Mouse (Mus musculus) C2C12 (cell line): Measurements from ENCODE around the gene Cntn4. TPM values are rescaled to one million over a fixed set of nuclear protein-coding genes. Genes with fewer than 3 reads are reported as not detected.

Source experiments
- H3K27me3 ChIP-seq: one replicate; pipeline ENCODE4 v1.6.1; 2011; ENCODE audit not compliant: control insufficient read depth, insufficient read depth, insufficient read length
- H3K36me3 ChIP-seq: one replicate; pipeline ENCODE4 v1.6.1; 2011; ENCODE audit not compliant: control insufficient read depth, insufficient read depth
- H3K4me3 ChIP-seq: one replicate; pipeline ENCODE4 v1.5.1; 2011; ENCODE audit warnings: mild to moderate bottlenecking, control low read depth; ENCODE audit not compliant: poor library complexity, insufficient read depth, severe bottlenecking
- H3K79me2 ChIP-seq: one replicate; pipeline ENCODE4 v1.6.1; 2011; ENCODE audit not compliant: control insufficient read depth, insufficient read depth
- H3K79me3 ChIP-seq: one replicate; pipeline ENCODE4 v1.6.1; 2011; ENCODE audit warnings: low read depth, control low read depth
- H3ac ChIP-seq: one replicate; pipeline ENCODE3; 2011; ENCODE audit warnings: low read depth; ENCODE audit not compliant: control insufficient read depth, insufficient read length
- CEBPB ChIP-seq: IDR thresholded peaks from one replicate; pipeline ENCODE4 v1.6.1; 2011; ENCODE audit warnings: low read depth, mild to moderate bottlenecking, control low read depth, moderate library complexity
- CTCF ChIP-seq: IDR thresholded peaks from one replicate; pipeline ENCODE4 v1.5.1; 2011; ENCODE audit not compliant: control insufficient read depth, insufficient read depth, insufficient read length
- FOSL1 ChIP-seq: IDR thresholded peaks from one replicate; pipeline ENCODE4 v1.8.0; 2011; ENCODE audit warnings: mild to moderate bottlenecking, low read length; ENCODE audit not compliant: poor library complexity, insufficient read depth, severe bottlenecking
- MAX ChIP-seq: IDR thresholded peaks from one replicate; pipeline ENCODE4 v1.6.1; 2011; ENCODE audit warnings: mild to moderate bottlenecking, control low read depth
- MYOD1 ChIP-seq: IDR thresholded peaks from one replicate; pipeline ENCODE4 v1.6.1; 2011; ENCODE audit warnings: low read depth; ENCODE audit not compliant: control insufficient read depth, insufficient read length
- MYOG ChIP-seq: IDR thresholded peaks from one replicate; pipeline ENCODE4 v1.6.1; 2011; ENCODE audit not compliant: control insufficient read depth, insufficient read length; ENCODE audit errors: extremely low read depth
- USF1 ChIP-seq: IDR thresholded peaks from one replicate; pipeline ENCODE4 v1.6.1; 2011; ENCODE audit warnings: low read depth, mild to moderate bottlenecking, control low read depth, moderate library complexity
- polyA plus RNA-seq: library from polyadenylated mRNA; unstranded; fragments of >200 nt; fragmentation: generic; extraction: Trizol; gene quantifications from one replicate; pipeline ENCODE4 v1.2.1, GENCODE M21; 2012; ENCODE audit warnings: missing spikeins

The Cntn4 gene
- polyA plus RNA-seq, 1 experiment = not detected

DNA sequence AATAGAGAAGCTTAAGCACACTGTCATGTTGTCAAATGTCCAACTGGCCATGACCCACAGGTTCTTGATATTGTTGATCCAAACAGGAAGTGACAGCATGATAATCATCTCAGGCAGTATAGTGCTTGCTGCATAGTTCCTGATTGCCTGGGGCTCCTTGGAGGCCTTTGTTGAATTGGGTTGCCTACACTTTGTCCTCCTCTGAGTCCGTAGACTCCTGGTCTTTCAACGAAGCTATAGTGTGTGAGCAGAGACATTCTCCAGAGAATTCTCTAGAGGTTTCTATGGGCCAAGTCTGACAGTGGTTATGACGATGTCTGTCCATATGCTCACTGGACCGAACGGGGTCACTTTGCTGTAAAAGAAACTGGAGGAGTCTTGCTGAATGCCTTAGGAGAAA is 5.8 kb downstream of the Cntn4 start:
- Histone ChIP-seq H3K79me3 (no peaks in the 10 kb centered on the region), H3K4me3 (no peak overlapping the region), H3K36me3 (no peaks in the 10 kb centered on the region), H3K27me3 (no peaks in the 10 kb centered on the region), H3ac (no peak overlapping the region), H3K79me2 (no peaks in the 10 kb centered on the region)
- TF ChIP-seq MYOD1 (no peak), FOSL1 (no peak), MYOG (no peak), MAX (no peak), CTCF (no peak), USF1 (no peak), CEBPB (no peak)

DNA sequence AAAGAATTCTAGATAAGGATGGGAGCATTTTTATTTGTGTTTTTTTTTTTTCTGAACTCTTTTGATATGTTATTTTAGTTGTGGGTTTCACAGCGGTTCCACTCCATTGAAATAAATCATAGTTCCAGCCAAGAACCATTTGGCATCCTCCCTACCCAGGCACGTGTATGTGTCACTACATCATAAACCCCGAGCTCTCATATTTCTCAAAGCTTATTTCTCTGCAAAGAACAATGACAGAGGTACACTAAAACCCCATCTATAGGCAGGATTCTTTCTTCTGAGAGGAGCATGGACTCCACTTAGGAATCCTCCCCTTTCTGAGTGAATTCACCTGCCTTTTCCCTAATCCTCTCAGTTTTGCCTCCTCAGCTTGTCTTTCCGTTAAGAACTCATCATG is 6.7 kb downstream of the Cntn4 start:
- H3K79me3 ChIP-seq = no peaks in the 10 kb centered on the region

DNA sequence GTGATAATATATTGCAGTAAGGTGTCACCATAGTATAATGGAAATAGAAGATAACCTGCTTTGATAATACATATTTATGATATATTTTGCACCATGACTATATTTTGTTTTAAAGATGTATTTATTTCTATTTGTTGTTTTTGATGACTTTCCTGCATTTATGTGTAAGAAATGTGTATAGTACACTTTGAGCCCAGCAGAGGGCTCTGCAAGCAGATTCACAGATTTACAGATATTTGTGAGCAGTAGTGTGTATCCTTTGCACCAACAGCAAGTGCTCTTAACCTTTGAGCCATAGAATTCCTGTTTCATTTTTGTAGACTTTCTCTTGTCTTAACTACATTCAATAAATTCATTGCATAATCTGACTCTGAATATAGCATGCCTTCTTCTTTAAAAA is 10.7 kb downstream of the Cntn4 start:
- no peak overlapping the region for H3ac ChIP-seq
- H3K4me3 ChIP-seq = no peak overlapping the region
- TF ChIP-seq MYOD1 (no peak), CEBPB (no peak), USF1 (no peak), MYOG (no peak), CTCF (no peak), FOSL1 (no peak), MAX (no peak)
- no peaks in the 10 kb centered on the region for H3K27me3 ChIP-seq
- H3K79me3 ChIP-seq = no peaks in the 10 kb centered on the region
- no peaks in the 10 kb centered on the region for H3K79me2 ChIP-seq
- no peaks in the 10 kb centered on the region for H3K36me3 ChIP-seq

More for the DNA sequence above, 6.7 kb downstream of the Cntn4 start:
- Histone ChIP-seq H3ac (no peak overlapping the region), H3K27me3 (no peaks in the 10 kb centered on the region), H3K4me3 (no peak overlapping the region), H3K79me2 (no peaks in the 10 kb centered on the region), H3K36me3 (no peaks in the 10 kb centered on the region)
- TF ChIP-seq CEBPB = no peak
- no peak for TF ChIP-seq FOSL1
- no peak for TF ChIP-seq MYOG
- no peak for TF ChIP-seq USF1
- no peak for TF ChIP-seq MAX
- no peak for TF ChIP-seq CTCF
- TF ChIP-seq MYOD1 = no peak

DNA sequence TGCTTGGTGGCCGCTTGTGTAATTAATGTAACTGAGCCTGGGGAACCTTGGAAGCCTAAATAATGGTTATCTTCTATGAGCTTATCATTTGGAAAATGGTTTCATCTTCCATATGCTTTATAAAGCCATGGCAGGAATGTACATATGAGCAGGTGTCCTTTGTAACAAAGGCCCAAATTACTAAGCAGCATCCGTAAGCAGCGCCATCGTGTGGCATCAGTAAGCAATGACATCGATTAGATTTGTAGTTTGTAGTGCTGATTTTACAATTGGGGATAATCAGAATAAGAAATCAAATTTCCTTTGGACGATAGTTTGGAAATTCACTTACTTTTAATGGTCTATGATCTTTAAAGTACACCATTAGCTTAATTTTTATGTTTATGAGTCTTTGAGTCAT is 64.6 kb downstream of the Cntn4 start:
- no peak overlapping the region for H3ac ChIP-seq
- H3K4me3 ChIP-seq = no peak overlapping the region
- no peak for TF ChIP-seq CTCF
- TF ChIP-seq CEBPB = no peak
- TF ChIP-seq MYOD1 = no peak
- TF ChIP-seq FOSL1 = no peak
- TF ChIP-seq MYOG = no peak
- no peak for TF ChIP-seq MAX
- TF ChIP-seq USF1 = no peak
- H3K27me3 ChIP-seq = no peaks in the 10 kb centered on the region
- H3K79me2 ChIP-seq = no peaks in the 10 kb centered on the region
- H3K36me3 ChIP-seq = no peaks in the 10 kb centered on the region
- H3K79me3 ChIP-seq = no peaks in the 10 kb centered on the region

DNA sequence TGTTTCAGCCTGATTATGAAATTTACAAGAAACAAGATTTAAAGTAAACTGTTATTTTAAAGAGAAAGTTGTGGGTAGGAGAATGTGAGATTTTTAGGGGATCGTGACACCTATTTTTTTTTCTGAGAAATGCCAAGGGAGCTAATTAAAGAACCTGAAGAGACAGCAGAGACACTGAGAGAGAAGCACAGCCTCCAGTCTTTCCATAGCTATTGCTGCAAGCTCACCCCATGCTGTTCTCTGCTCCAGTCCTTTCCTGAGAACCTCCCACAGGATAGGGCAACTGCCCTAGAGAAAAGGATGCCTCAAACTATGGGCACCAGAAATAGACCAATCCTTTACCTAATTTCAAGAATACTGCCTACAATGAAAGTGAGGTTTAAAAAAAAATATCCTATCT is 103.2 kb downstream of the Cntn4 start:
- Histone ChIP-seq H3ac (no peak overlapping the region), H3K4me3 (no peak overlapping the region), H3K27me3 (no peaks in the 10 kb centered on the region), H3K36me3 (no peaks in the 10 kb centered on the region), H3K79me3 (no peaks in the 10 kb centered on the region), H3K79me2 (no peaks in the 10 kb centered on the region)
- TF ChIP-seq MYOD1 (no peak), USF1 (no peak)

DNA sequence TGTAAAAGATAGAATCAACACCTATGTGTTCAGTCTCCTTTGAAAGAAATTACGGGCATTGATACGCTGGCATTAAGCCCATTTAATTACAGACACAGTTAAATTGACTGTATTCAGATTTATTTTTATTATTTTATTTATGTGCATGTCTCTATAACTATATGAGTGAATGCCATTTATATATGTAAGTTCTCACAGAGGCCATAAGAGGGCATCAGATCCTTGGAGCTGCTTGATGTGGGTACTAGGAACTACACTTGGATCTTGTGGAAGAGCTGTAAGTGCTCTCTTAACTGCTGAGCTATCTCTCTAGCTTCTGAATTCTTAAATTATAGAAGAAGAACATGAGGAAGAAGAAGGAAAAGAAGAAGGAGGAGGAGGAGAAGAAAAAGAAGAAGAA is 111.0 kb downstream of the Cntn4 start:
- Histone ChIP-seq H3K79me2 (no peaks in the 10 kb centered on the region), H3K36me3 (no peaks in the 10 kb centered on the region), H3K4me3 (no peak overlapping the region), H3K27me3 (no peaks in the 10 kb centered on the region), H3ac (no peak overlapping the region), H3K79me3 (no peaks in the 10 kb centered on the region)
- TF ChIP-seq CTCF (no peak), CEBPB (no peak), MAX (no peak), USF1 (no peak), MYOD1 (no peak), FOSL1 (no peak), MYOG (no peak)
